Mouse (Mus musculus) embryo, embryonic 11 days (tissue): ENCODE measurements around the gene Prl3c1.
"Not testable (repeated sequence)": the region's sequence is repeated elsewhere in the genome, so short reads cannot be mapped to it uniquely, and the experiment has no call there.

ENCODE experiments used
- DNase-seq: peaks from one replicate; pipeline ENCODE4 v3.0.0-alpha.2; 2015

Prl3c1 gene

DNA sequence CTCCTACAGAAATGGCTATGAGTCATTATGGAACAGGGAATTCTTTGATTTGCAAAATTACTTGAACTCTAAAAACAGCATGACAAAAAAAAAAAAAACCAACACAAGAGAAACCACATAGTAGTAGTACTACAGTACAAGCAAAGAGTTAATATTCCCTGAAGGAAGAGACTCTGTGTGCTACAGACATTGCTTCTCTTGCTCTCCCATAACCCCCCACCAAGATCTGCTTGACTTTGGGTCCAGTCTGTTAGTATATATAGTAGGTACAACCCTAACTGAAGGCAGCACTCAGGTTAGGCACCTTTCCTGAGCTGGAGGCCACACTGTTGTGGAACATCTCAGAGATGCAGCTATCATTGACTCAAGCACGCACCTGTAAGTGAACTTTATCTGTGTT, at the start of gene Prl3c1:
TSS of gene Prl3c1 (plus strand) at position 301 of the 400 bp plus-strand sequence.
- no peak for DNase-seq

- DNase-seq, result no peak
Observed at GRCm38 (mm10) chr13:27148264-27148663, 48.2 kb upstream of the Prl3c1 start.

DNA sequence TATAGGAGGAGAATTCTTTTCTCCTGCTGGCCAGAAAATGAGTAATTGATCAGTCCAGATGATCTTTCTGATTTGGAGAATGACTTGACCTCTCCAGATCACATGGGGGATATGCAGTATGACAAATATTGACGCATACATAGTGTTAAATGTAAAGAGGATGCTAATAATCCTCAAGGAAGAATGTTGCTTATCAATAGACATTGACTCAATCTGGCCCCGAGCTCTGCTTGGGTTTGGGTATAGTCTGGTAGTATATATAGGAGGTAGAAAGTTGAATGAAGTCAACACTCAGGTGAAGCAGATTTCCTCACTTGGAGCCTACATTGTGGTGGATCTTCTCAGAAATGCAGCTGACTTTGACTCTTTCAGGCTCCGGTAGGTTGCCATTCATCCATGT, 40.0 kb upstream of the Prl3c1 start, which contains the start of gene Prl3d3:
TSS of gene Prl3d3 (plus strand) at position 301 of the 400 bp plus-strand sequence.
- not testable (repeated sequence) for DNase-seq

- DNase-seq, result no peak
Observed at GRCm38 (mm10) chr13:27241547-27241946, 45.1 kb downstream of the Prl3c1 start, which contains the start of gene Prl3b1. Gene Prl3b1, plus strand, starts transcription at chr13:27241847.
